Mouse (Mus musculus) central nervous system, embryonic 14 days (tissue): Measurements from ENCODE around the gene Kcnj11. TPM values are rescaled to one million over a fixed set of nuclear protein-coding genes. Genes with fewer than 3 reads are reported as not detected.

ENCODE experiments used
- polyA plus RNA-seq: library from polyadenylated mRNA; depleted of rRNA; stranded (reverse); fragments of >200 nt; gene quantifications from 2 replicates; pipeline ENCODE4 v1.2.3, GENCODE M21; 2012; rRNA removed

Gene Kcnj11
- 10.1 and 14.4 TPM in 2 replicates for polyA plus RNA-seq

DNA sequence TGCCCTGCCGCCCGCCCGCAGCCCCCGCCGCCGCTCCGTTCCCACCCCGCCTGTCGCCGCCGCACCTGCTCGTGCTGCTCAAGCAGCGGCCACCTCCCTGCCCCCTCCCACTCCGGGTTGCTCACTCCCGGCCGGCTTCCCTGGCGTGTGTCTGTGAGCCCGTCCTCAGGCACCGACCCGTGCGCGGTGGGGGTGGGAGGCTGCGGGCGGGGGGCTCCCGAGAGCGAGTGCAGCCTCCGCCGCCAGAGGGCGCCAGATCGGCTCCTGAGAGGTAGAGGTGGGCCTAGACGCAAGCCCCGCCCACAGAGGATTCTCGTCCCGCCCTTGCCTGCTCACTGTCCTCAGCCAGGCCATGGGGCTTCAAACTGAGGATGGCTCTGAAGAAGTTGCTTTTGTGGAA is at the start of gene Kcnj11:
TSS of gene Kcnj11 (minus strand) at position 202 of the 400 bp plus-strand sequence.

Other genes starting within 250 kb of the Kcnj11 start
- 157 and 187 TPM in 2 replicates for gene Kdelr1, start 228.0 kb downstream of the Kcnj11 start, polyA plus RNA-seq
- 12.8 and 18.8 TPM in 2 replicates for gene Grin2d, start 222.4 kb downstream of the Kcnj11 start, polyA plus RNA-seq
- gene Syngr4, start 204.1 kb downstream of the Kcnj11 start, polyA plus RNA-seq, result 0.14 and 0.59 TPM in 2 replicates
- 16.2 and 16.5 TPM in 2 replicates for gene Tmem143, start 203.8 kb downstream of the Kcnj11 start, polyA plus RNA-seq
- gene Emp3, start 179.4 kb downstream of the Kcnj11 start, polyA plus RNA-seq, result 25.6 and 55.8 TPM in 2 replicates
- gene Ccdc114, start 176.7 kb downstream of the Kcnj11 start, polyA plus RNA-seq, result 6.0 and 7.2 TPM in 2 replicates
- 1.4 and 1.5 TPM in 2 replicates for gene Abcc6, start 70.5 kb downstream of the Kcnj11 start, polyA plus RNA-seq
- 39.8 and 43.8 TPM in 2 replicates for gene Nomo1, start 67.1 kb downstream of the Kcnj11 start, polyA plus RNA-seq
- gene Abcc8, start 79.3 kb upstream of the Kcnj11 start, polyA plus RNA-seq, result 11.4 and 18.6 TPM in 2 replicates
- 1.3 and 2.4 TPM in 2 replicates for gene Ush1c, start 137.7 kb upstream of the Kcnj11 start, polyA plus RNA-seq
- gene Otog, start 140.2 kb upstream of the Kcnj11 start, polyA plus RNA-seq, result 0.10 and 2.2 TPM in 2 replicates